Mouse (Mus musculus): ENCODE measurements around the gene Gsc.
A peak's percentile ranks its signal among the peaks of the same experiment; 100 is the strongest.
"Not testable (repeated sequence)": the region's sequence is repeated elsewhere in the genome, so short reads cannot be mapped to it uniquely, and the experiment has no call there.

The Gsc gene

DNA sequence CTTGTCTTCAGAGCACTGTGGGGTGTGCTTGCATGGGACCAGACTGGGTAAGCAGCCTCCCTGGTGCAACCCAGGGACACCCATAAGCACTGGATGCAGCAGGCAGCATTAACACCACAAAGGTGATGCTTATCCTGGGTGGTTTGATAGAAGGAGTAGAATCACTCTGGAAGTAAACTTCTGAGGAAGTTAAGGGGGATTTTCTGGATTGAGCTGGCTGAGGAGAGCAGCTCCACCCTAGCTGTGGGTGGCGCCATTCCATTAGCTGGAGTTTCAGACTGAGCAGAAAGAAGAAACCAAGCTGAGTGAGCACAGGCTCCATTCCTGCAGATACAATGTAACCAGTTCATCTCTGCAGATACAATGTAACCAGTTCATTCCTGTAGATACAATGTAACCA lies 20.1 kb downstream of the Gsc start:
- no peak for DNase-seq (ENCODE audit: low spot score in 2 of 2)

- DNase-seq (ENCODE audit: low spot score in 2 of 2), result no peak
Observed at GRCm38 (mm10) chr12:104450257-104450656, 22.9 kb downstream of the Gsc start.

DNA sequence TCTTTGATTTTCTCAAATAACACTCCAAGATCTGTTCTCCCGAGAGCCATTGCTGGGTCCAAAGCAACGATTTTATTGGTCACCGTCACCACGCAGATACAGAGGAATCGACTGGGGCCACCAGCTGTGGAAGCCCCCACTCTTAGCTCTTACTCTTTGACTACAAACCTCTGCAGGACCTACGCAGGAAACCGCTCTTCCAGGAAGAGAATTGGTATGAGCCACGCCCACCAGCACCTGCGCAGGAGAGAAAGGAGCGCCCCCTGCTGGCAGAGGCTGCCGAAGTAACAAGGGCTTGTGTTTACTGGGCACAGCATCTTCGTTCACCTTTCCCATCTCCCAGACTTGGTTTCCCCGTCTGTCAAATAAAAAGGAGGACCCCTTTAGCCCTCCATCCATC lies 25.0 kb downstream of the Gsc start:
- DNase-seq (ENCODE audit: low spot score in 2 of 2), result peak; percentile 27 to 78

GRCm38 (mm10) chr12:104447056-104447455 lies 26.1 kb downstream of the Gsc start:
- not testable (repeated sequence) for DNase-seq (ENCODE audit: low spot score in 2 of 2)

GRCm38 (mm10) chr12:104443716-104444115 lies 29.4 kb downstream of the Gsc start:
- DNase-seq (ENCODE audit: low spot score in 2 of 2), result no peak

GRCm38 (mm10) chr12:104440087-104440760 lies 32.9 kb downstream of the Gsc start:
- DNase-seq (ENCODE audit: low spot score in 2 of 2), result peak; percentile 12 to 57

DNA sequence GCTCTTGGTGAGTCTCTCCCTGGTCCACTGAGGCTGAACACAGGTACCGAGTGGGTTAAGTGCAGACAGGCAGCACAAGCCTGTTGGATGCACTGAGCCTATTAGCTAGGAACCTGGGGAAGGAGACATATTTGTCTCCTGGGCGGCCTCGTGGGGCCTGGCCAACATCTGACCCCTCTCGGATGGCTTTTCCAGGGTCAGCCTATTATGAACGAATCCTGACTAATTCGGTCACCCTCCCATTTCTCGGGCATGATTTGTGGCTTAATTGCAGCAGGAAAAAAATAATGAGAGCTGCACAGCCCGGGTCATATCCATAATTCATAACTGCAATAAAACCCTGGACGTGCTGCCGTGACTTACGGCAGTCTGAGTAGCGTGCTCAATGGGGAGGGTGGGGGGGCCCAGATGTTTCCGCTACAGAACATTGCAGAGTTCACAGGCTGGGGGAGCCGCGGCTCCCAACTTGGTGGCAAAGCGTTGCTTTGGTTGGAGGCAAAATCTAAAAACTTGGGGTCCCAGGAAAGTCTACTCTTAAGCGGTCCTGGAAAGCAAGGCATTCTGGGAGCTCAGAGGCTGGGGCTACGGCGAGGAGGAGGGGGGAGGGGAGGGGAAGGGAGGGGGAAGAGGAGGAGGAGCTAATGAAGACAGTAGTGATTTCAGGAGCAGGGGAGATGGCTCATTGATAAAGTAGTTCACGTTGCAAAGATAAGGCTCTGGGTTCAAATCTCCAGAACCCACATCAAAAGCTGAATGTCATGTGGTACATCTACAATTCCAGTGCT lies 39.0 kb downstream of the Gsc start:
- no peak for DNase-seq (ENCODE audit: low spot score in 2 of 2)

DNA sequence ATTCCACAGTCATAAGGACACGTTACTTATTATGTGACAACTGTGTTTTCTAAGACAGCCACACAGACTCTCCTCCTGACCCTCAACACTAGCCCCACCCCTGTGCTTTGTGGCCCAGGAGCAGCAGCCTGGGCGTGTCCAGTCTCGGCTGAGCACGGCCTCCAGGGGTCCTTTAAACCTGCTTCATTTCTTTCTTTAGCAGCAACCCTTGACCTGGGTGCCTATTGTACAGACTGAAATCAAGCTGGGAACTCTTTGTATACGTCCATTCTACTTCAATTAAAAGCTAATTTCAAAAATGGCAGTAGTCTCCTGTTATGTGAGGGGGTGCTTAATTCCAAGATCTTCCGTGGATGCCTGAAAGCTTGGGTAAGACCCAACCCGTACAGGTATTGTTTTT lies 39.9 kb downstream of the Gsc start:
- DNase-seq (ENCODE audit: low spot score in 2 of 2), result no peak

DNA sequence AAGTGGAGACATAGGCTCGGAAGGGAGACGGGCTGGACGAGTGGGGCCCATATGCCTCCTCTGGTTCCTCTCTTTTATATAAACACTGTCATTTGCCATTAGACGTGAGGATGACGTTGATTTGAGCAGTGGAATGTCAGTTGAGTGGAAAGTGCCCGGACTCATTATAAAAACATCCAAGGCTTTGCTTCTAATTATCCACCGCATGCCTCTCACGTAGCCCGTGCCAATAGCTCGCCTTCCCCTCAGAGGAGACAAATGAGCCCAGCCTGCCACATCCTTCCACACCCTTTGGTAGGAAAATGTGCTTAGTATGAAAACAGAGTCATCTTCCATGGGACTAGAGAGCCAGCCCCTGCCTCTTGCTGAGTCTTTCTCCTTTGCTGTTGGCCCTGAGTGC lies 41.8 kb downstream of the Gsc start:
- DNase-seq (ENCODE audit: low spot score in 2 of 2), result no peak

GRCm38 (mm10) chr12:104426915-104427314 lies 46.2 kb downstream of the Gsc start:
- peak in 1 of 2 experiments; percentile 30 for DNase-seq (ENCODE audit: low spot score in 2 of 2)

DNA sequence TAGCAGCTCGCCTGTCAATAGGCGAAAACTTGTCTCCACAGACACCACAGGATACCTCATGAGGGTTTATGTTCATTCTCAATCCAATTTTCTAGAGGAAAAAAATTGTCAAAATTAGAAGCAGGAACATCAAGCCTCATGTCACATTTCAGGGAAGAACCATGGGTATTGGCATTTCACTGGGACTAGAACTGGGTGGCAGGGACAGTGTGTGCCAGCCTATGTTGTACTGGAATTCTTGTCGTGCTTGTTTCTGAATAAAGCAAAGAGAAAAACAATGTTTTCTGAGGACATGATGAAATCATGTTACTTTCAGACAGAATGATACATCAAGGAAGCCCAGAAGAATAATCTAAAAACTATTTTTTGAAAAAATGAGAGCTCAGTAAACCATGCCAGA lies 47.5 kb downstream of the Gsc start:
- no peak for DNase-seq (ENCODE audit: low spot score in 2 of 2)

DNA sequence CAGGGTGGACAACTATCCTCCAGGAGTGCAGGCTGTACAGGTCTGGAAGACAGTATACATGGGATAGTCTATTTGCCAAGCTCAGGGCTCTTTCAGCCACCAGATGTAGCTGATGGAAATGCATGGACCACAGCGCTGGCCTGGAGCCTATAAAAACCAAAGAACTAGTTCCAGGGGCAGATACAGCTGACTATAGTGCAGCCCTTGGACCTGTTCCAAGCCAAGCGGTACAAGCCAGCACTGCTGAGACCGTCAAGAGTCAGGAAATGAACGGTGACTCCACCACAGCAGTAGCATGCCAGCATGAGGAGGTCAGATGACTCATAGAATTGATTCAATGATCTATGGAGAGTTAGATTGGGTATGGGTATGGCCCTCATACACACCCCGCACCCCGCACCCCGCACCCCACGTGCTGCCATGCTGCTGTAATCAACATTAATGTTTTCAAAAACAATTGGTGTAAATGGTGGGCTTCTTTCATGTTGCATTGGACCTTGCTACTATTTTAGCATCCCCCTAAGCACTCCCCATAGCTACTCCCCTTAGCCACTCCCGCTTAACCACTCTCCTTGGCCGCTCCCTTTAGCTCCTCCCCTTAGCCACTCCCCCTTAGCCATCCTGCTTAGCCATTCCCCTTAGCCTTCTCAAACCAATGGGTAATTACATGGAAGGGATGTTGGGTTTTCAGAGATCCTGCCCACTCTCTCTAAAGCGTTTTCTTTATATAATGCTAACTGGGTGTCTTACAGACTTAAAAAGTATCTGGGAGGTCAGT lies 50.3 kb downstream of the Gsc start:
- DNase-seq (ENCODE audit: low spot score in 2 of 2), result no peak
